Mouse (Mus musculus) 3134 (cell line): Measurements from ENCODE around the gene Slit3.

Experiments
- DNase-seq: peaks from one replicate; pipeline ENCODE4 v3.0.0-alpha.2; 2011; ENCODE audit warnings: low spot score; ENCODE audit not compliant: insufficient read length; ENCODE audit errors: extremely low read depth

Gene Slit3

GRCm38 (mm10) chr11:35444489-35445100 lies 323.6 kb downstream of the Slit3 start:
- DNase-seq: no peak

DNA sequence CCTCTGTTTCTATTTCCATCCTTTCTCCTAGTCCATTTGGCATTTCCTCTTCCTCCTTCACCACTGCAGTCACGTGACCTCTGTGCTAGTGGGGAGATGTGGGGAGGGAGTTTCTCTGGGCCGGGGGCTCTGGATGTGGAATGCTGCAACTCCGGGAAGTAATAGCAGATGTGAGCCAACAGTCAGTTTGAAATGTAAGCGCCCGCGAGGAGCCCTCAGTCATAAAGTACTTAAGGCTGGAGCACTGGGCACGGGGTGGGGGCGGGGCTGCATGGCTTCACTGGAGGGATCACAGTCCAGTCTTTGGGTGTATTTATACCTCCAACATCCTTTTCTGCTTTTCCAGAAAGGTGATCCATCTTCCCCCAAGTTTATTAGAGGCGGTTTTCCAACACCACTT lies 326.9 kb downstream of the Slit3 start:
- DNase-seq: no peak

GRCm38 (mm10) chr11:35449199-35449598 lies 328.2 kb downstream of the Slit3 start:
- DNase-seq: no peak

DNA sequence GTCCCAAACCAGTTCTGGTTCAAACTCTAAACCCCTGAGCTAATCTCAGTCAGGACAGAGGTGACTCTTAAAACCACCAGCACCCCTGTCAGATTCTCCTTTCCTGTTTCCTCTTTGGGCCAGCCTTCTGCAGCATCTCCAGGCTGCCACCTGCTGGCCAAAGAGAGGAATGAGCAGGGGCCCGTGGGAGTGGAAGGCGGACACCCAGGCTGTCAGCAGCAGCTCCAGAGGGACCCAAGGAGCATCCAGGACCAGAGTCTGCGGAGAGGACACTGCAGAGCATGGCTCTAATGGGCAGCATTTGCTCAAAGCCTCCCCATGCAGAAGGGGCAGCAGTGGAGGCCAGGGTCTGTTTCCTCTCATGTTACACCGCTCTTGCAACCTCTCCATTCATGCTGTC lies 330.6 kb downstream of the Slit3 start:
- DNase-seq: peak; percentile 39

DNA sequence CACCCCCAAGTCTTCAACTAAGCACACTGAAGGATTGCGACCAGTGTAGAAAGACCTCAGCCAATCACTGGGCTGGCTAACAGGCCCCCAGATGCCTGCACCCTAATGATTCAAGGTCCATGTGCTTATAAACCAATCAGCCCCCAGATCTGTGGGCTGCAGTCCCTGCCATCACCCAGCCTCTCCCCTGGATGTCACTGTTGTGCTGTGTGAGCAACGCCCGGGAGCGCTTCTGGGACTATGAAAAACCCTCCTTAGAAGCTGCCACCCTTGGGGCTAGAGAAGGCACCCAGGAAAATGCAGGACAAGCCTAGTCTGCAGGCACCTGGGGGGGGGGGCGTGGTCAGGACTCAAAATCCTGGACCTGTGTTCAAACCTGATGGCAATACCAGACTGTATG lies 331.4 kb downstream of the Slit3 start:
- no peak for DNase-seq

DNA sequence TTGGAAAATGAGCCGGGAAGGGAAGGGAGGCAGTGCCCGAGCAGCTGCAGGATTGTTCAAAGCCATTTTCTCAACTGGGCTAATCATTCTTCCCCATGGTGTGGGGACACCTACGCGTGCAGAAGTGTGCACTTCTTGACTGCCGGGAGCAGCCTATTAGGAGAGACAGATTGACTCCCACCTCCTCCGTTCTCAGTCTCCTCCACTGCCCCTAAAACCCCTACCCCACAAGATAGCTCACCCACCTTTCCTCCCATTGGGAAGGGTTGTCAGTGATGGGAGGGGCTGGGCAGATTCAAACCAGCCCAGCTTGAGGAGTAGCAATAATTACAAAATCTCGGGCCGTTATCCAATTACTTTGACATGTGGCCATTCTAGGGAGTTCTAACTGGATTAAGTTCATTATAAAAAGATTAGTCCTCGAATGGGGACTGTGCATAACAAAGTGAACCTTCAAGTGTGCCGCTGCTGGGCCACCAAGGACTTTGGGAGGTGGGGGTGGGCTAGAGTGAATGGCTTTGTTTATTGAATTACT lies 333.2 kb downstream of the Slit3 start:
- no peak for DNase-seq

DNA sequence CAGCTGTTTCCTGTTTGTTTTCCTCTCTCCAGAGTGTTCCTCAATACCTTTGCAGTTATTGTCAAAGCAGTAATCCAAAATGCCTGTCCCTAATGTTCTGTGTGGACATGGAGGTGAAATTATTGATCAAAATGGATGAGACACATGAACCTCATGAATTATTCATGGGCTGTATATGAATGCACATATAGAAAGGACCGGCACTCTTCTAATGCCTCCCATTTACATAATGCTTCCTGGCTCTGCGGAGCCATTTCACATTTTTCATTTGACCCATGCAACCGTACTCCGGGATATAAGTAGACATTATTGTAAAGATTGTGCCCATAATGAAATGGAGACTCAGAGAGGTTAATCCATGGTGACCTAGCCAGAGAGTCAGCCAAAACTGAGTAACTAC lies 333.8 kb downstream of the Slit3 start:
- DNase-seq: no peak

- DNase-seq: no peak
These were observed 337.0 kb downstream of the Slit3 start for GRCm38 (mm10) chr11:35458068-35458467.

- DNase-seq: no peak
These were observed 345.7 kb downstream of the Slit3 start for GRCm38 (mm10) chr11:35466701-35467100.

DNA sequence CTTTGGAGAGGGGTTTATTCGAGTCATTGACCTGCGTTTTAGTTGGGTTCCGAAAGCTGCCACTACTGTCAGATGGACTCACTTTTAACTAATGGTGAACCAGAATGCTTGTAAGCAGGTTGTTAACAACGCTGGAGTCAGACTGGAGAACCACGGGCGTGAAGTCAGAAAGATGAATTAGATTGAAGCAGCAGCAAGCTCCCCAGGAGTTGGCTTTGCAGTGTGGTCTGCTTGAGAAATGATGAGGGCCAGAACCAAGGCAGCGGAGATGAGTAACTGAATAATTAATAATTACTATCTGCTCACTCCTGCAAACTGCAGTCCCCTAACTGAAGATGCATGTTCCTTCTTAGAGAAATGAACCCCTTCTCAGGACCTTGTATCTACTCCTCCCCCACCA lies 347.8 kb downstream of the Slit3 start:
- DNase-seq: no peak

DNA sequence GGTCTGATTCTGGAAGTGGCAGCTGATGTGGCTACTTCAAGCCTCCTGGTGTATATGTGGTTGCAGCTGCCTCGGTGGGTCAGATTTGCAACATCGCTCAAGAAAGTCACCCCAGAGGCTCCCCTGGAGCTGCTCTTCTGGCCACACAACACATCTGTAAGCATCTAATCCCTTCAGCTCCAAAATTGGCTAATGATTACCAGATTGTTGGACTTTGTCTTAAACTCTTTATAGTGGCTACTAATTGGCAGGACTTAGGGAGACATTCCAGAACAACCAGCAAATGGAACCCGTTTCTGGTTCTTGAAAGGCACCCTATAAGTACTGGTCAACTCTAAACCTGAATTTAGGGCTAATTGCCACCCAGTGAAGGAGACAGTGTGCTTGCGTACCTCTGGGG lies 348.9 kb downstream of the Slit3 start:
- DNase-seq: no peak

DNA sequence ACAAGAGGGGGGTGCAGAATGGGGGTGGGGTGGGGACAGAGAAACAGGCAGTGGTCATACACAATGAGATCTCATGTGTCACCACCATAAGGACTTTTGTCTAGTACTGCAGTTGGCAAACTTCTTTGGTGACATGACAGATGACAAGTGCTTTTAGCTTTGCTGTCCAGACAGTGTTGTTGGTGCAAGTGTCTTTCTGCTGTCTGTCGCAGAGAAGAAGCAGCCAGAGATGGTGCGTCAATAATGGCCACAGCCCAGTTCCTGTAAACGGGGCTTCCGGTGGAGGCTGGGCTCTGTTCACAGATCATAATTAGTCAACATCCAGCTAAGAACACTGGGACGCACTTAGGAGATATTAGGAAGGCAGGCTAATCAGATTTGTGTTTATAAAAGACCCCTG lies 349.8 kb downstream of the Slit3 start:
- no peak for DNase-seq

GRCm38 (mm10) chr11:35472842-35473616 lies 352.0 kb downstream of the Slit3 start:
- DNase-seq: no peak

GRCm38 (mm10) chr11:35473617-35473996 lies 352.6 kb downstream of the Slit3 start:
- DNase-seq: peak; percentile 15

GRCm38 (mm10) chr11:35480146-35480545 lies 359.1 kb downstream of the Slit3 start:
- no peak for DNase-seq

DNA sequence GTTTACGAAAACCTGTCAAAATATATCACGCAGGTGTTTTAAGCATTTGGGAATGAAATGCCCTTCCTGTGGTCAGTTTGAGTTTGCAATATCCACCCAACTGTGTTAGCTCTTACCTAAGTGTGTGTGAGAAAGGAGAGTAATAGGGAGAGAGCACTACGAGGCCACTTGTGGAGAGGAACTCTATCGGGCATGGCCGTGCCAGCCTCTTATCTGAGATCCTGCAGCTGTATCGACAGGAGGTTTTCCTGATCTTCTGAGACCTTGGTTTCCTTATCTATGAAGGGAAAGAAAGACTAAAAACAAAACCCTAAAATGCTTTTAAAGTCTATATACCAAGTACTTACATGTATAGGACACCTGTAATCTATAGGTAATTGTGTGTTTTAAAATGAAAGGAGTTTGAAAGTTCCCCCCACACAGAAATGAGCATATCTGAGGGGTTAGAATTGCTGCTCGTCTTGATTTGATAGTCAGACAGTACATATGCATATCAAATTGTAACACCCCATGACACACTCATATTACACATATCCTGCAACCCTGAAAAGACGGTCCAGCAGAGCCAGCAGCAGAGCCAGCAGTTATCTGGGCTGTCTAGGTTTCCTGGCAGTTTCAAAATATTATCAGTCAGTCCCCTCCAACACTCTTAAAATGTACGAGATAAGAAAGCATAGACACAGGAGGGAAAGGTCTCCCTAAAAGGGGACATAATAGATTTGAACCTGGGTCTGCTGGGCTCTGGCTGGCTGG lies 360.8 kb downstream of the Slit3 start:
- no peak for DNase-seq

DNA sequence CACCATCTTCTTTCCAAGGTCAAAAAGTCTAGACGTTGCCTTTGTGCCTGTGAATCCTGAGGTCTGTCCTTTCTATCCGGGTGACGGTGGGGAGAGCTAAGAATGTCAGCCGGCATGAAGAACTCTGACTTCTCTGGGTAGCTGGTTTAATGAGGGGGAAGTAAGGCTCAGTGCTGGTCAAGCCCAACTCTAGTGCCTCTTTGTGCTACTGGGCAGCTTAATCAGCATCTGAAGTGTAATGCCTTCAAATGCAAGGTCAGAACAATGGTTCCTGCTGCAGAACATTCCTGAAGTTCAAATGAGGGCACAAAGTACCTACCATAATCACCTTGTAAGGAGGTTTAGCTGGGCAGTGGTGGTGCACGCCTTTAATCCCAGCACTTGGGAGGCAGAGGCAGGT lies 366.9 kb downstream of the Slit3 start:
- DNase-seq: no peak

- no peak for DNase-seq
These were observed 370.7 kb downstream of the Slit3 start for GRCm38 (mm10) chr11:35491701-35492100.

GRCm38 (mm10) chr11:35496874-35497273 lies 375.9 kb downstream of the Slit3 start:
- no peak for DNase-seq

- DNase-seq: no peak
These were observed 376.9 kb downstream of the Slit3 start for GRCm38 (mm10) chr11:35497961-35498360.

- DNase-seq: no peak
These were observed 381.1 kb downstream of the Slit3 start for GRCm38 (mm10) chr11:35502128-35502527.

DNA sequence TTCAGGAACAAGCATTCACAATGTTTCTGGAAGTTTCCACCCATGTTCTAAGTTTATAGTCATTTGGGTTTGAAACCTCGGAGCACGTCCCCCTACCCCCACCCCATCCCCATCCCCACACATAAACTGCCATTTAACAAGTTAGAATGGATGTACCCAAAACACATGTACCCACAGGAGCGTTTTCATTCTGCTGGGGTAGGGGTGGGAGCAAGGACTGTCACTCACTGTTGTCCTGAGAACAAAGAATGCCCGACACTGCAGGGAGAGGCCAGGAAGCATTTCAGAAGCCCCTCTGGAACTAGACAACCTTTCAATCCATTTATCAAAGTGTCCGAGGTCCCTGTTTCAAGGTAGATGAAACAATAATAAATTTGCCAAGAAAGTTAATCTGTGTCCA lies 383.0 kb downstream of the Slit3 start:
- DNase-seq: no peak
